Mouse (Mus musculus) liver (tissue): ENCODE results near the gene Fndc7.
"Not testable (repeated sequence)": the region's sequence is repeated elsewhere in the genome, so short reads cannot be mapped to it uniquely, and the experiment has no call there.

ENCODE experiments used
- DNase-seq: peaks from one replicate; pipeline ENCODE4 v3.0.0-alpha.2; 2020; ENCODE audit warnings: mixed read lengths

Fndc7 gene

DNA sequence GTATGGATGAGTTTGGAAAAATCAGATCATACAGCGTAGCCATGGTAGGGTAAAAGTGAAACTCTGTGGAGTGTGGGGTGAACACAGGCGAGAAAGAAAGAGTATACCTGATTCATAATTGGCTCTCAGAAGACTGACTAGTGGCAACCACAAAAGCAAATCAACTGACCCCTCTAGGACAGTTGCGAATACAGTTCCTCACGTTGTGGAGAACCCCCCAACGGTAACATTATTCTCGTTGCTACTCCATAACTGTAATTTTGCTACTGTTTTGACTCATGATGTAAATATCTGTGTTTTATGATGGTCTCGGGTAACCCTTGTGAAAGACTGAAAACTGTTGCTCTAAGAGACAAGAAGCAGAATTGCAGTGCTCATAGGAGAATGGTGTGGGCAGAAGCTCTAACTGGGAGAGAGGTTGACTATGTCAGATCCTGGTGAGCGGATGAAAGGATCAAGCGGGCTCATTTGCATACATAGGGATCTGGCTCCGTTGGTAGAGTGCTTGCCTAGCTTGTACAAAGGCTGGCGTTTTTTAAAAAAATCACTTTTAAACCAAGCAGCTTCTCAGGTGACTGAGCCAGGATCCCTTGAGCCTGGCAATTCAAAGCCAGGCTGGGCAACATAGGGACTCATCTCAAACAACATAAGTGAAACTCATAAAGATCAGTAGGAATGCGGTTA lies 2.7 kb downstream of the Fndc7 start:
- DNase-seq, result no peak

GRCm38 (mm10) chr3:108885686-108886530 lies 3.9 kb downstream of the Fndc7 start:
- DNase-seq, result peak; percentile 65

DNA sequence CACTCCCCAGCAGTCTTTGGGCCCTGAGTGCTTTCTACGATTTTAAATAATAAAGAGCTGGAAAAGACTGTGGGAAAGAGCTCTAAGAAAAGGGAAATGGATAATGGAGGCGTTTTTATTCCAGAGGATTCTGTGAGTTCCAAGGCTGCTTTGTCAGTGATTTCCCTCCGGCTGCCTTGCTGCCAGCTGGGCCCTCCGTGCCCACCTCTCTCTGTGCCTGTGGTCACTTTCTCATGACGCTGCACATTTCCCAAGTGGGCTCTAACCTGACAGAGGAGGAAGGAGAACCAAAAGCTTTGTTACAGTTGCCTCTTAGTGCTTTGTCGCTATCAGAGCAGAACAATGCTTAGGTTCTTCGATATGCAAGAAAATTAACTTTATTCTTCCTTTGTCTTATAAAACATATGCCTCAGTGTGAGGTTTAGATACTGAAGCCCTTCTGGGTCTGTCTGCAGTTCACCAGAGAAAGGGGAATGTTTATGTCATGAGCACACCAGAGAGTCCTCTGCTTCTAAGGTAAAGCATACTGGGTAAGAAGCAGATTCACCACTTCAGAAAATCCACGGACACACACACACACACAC lies 5.0 kb downstream of the Fndc7 start:
- DNase-seq, result no peak

GRCm38 (mm10) chr3:108883067-108883466 lies 6.7 kb downstream of the Fndc7 start:
- no peak for DNase-seq

DNA sequence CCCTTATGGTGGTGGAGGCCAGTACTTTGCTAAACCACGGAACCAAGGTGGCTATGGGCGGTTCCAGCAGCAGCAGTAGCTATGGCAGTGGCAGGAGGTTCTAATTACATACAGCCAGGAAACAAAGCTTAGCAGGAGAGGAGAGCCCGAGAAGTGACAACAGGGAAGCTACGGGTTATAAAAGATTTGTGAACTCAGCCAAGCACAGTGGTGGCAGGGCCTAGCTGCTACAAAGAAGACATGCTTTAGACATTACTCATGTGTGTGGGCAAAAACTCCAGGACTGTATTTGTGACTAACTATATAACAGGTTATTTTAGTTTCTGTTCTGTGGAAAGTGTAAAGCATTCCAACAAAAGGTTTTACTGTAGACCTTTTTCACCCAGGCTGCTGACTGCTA lies 7.9 kb downstream of the Fndc7 start:
- DNase-seq, result not testable (repeated sequence)

DNA sequence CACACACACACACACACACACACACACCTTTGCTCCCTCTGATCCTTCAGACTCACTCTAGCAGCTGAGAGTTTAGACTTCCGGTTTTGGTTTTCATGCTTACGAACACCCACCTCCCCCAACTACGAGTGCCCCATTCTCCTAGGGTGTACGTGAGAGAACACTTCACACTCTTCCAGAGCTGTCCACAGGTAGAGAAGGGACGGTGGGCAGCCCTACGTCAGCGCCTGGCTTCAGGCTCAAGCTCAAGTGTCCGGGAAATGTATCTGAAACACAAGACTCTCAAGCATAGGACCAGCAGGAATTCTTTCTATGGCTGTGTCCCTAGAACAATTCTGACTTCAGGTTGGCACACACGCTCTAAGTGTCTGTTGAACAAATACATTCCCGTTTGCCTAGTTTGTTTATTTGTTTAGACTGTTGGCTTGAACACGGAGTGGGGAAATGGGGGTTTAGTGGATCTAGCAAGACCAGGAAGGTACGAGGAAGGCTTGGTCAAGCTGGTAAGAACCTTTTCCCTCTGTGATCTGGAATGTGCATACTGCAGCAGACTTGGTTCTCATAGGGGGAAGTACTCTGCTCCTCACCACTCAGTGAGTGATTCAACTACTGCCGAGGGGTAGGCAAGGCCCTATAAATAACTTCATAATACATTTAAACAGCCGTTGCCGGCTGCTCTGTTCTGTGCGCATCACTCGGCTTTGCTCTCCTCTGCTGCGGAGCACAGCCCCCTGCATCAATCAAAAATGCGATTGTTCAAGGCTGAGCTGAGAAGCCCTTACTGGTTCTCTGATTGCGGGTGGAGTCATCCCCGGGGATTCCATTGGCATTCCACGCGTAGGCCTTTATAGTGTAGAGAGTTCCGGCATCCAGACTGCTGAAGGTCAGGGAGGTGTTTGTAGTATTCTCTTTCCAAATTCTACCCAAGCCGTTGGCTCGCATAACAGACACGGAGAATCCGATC lies 9.0 kb downstream of the Fndc7 start:
- DNase-seq, result peak; percentile 15

DNA sequence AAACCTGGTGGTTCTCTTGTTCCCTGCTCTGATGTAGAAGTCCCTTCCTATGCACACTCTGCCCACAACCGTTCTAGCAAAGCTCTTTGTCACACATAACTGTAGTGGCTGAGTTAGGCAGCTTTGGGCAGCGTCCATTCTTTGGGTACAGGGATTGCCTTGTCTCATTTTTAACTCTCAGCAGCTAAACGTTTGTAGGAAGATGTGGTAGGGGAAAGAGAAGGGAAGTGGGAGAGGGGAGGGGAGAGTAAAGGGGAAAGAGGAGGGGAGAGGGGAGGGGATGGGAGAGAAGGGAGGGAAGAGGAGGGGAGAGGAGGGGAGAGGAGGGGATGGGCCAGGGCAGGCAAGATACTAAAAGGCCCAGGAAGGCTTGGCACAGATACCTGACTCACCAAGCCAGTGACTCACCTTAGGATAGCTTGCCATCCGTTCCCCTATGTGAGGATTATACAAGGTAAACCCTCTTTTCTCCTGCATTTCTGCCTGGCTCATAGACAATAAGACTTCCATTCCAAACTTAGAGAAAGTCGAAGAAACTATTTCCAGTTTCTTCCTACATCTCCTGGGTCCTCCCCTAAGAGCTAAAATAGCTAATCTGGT lies 9.9 kb downstream of the Fndc7 start:
- no peak for DNase-seq

- DNase-seq, result no peak
Measured at GRCm38 (mm10) chr3:108879129-108879528, 10.7 kb downstream of the Fndc7 start.

DNA sequence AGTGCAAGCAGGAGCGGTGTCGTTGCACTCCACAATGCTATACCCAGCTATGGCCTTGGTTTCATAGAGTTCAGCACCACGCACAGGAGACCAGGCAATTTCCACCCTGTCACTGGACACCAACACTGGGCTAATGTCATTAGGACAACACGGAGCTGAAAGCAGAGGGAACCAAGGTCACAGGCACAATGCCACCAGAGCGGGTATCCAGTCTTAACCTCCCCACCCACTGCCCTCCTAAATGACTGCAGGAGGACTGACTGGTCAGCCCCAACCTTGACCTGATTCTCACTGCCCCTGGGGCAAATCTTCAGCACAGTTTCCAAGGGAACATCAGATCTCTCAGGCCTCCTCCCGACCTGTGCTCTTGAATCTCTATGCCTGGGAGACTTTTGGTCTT lies 19.2 kb downstream of the Fndc7 start:
- no peak for DNase-seq

DNA sequence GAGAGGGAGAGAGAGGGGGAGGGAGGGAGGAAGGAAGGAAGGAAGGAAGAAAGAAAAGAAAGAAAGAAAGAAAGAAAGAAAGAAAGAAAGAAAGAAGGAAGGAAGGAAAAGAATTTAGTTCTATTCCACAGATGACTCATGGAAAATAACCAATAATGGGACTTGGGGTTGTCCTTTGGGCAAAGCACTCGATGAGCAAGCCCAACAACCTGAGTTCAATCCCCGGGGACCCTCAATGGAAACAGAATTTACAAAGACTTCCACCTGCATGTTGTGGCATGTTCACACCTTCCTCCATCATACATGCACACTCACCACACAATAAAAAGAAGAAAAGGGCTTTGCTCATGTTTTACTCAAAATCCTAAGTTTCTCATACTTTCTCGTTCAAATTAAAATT lies 22.4 kb downstream of the Fndc7 start:
- no peak for DNase-seq

GRCm38 (mm10) chr3:108865676-108866075 lies 24.1 kb downstream of the Fndc7 start:
- DNase-seq, result no peak

GRCm38 (mm10) chr3:108865129-108865528 lies 24.7 kb downstream of the Fndc7 start:
- no peak for DNase-seq

DNA sequence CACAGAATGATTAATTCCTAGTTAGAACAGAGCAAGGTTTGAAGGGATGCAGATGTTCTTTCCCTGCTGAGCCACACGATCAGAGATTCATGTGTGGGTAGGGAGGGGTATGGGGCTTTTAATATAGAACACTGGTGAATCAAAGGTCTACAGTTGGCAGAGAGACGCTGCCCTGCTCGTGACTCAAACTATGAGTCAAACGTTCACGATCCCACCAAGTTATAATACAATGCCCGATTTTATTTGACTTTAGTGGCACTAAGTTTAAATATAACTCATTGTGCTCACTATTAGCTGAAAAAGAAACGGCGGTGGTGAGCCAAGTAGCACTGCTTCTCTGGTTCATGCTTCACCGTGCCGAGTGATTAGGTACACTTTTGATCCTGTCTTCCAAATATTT lies 26.7 kb downstream of the Fndc7 start:
- DNase-seq, result no peak

DNA sequence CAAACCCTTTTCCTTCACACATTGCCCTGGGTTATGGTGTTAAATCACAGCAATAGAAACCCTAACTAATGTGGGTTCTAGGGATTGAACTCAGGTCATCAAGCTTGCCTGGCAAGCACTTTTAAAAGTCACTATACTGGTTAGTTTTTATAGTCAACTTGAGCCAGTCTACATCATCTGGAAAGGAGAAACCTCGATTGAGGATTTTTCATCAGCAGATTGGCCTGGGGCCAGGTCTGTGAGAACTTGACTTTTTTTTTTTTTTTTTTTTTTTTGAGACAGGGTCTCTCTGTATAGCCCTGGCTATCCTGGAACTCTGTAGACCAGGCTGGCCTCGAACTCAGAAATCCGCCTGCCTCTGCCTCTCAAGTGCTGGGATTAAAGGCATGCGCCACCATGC lies 27.5 kb downstream of the Fndc7 start:
- DNase-seq, result not testable (repeated sequence)

DNA sequence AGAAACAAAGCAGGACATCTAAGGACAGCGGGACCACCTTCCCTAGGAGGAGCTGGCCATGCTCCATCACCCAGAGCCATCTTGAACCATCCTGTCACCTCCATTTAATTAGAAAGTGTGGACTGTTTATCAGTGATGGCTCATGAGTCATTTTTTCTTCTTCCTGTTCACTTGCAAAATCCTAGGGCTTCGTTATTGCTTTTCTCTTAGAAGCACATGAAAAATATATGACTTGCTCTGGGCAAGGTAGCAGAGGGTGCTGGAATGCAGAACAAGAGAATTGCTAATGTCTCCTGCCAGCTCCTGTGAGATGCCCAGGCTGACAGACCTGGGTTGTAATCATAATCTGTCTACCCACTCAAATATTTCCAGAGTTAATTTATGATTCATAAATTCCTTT lies 29.0 kb downstream of the Fndc7 start:
- no peak for DNase-seq

GRCm38 (mm10) chr3:108858231-108858770 lies 31.5 kb downstream of the Fndc7 start:
- peak; percentile 24 for DNase-seq

GRCm38 (mm10) chr3:108857714-108858113 lies 32.1 kb downstream of the Fndc7 start:
- no peak for DNase-seq

DNA sequence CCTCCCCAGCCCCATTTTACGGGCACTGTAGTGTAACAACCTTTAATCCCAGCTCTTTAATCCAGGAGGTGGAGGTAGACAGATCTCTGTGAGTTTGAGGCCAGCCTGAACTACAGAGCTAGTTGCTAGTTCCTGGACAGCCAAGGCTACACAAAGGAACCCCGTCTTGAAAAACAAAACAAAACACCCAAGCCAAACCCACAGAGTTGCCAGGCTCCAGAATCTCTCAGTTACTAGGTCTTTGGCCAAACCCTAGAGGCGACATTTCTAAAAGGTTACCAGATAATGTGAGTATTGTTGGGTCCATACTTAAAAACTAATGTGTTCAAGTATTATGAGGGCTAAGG lies 32.7 kb downstream of the Fndc7 start:
- no peak for DNase-seq

- peak; percentile 26 for DNase-seq
Measured at GRCm38 (mm10) chr3:108856386-108857123, 33.3 kb downstream of the Fndc7 start.

GRCm38 (mm10) chr3:108855864-108856263 lies 33.9 kb downstream of the Fndc7 start:
- peak; percentile 23 for DNase-seq

- peak; percentile 32 for DNase-seq
Measured at GRCm38 (mm10) chr3:108855371-108855770, 34.4 kb downstream of the Fndc7 start.
